Mouse (Mus musculus): ENCODE measurements around the gene Rps12-ps3.

Rps12-ps3 gene

GRCm38 (mm10) chr19:59350273-59350903, 28.3 kb downstream of the Rps12-ps3 start:
- no peak for ATAC-seq (ENCODE audit: insufficient number of reproducible peaks, low FRiP score, low TSS enrichment)

- no peak for ATAC-seq (ENCODE audit: insufficient number of reproducible peaks, low FRiP score, low TSS enrichment)
Observed at GRCm38 (mm10) chr19:59351151-59351889, 29.2 kb downstream of the Rps12-ps3 start.

- ATAC-seq (ENCODE audit: insufficient number of reproducible peaks, low FRiP score, low TSS enrichment) = no peak
Observed at GRCm38 (mm10) chr19:59352760-59353159, 30.7 kb downstream of the Rps12-ps3 start.

- no peak for ATAC-seq (ENCODE audit: insufficient number of reproducible peaks, low FRiP score, low TSS enrichment)
Observed at GRCm38 (mm10) chr19:59354906-59355305, 32.8 kb downstream of the Rps12-ps3 start.

GRCm38 (mm10) chr19:59356388-59356787, 34.3 kb downstream of the Rps12-ps3 start:
- ATAC-seq (ENCODE audit: insufficient number of reproducible peaks, low FRiP score, low TSS enrichment) = no peak

GRCm38 (mm10) chr19:59356843-59357595, 34.9 kb downstream of the Rps12-ps3 start:
- ATAC-seq (ENCODE audit: insufficient number of reproducible peaks, low FRiP score, low TSS enrichment) = no peak

GRCm38 (mm10) chr19:59357878-59358277, 35.8 kb downstream of the Rps12-ps3 start:
- ATAC-seq (ENCODE audit: insufficient number of reproducible peaks, low FRiP score, low TSS enrichment) = no peak

GRCm38 (mm10) chr19:59359202-59359601, 37.1 kb downstream of the Rps12-ps3 start:
- no peak for ATAC-seq (ENCODE audit: insufficient number of reproducible peaks, low FRiP score, low TSS enrichment)

GRCm38 (mm10) chr19:59360486-59360896, 38.4 kb downstream of the Rps12-ps3 start:
- no peak for ATAC-seq (ENCODE audit: insufficient number of reproducible peaks, low FRiP score, low TSS enrichment)

- no peak for ATAC-seq (ENCODE audit: insufficient number of reproducible peaks, low FRiP score, low TSS enrichment)
Observed at GRCm38 (mm10) chr19:59362646-59363045, 40.6 kb downstream of the Rps12-ps3 start.

- ATAC-seq (ENCODE audit: insufficient number of reproducible peaks, low FRiP score, low TSS enrichment) = no peak
Observed at GRCm38 (mm10) chr19:59363666-59364065, 41.6 kb downstream of the Rps12-ps3 start.

GRCm38 (mm10) chr19:59366724-59367123, 44.6 kb downstream of the Rps12-ps3 start:
- no peak for ATAC-seq (ENCODE audit: insufficient number of reproducible peaks, low FRiP score, low TSS enrichment)

GRCm38 (mm10) chr19:59367892-59368291, 45.8 kb downstream of the Rps12-ps3 start:
- no peak for ATAC-seq (ENCODE audit: insufficient number of reproducible peaks, low FRiP score, low TSS enrichment)

GRCm38 (mm10) chr19:59371016-59371415, 48.9 kb downstream of the Rps12-ps3 start:
- no peak for ATAC-seq (ENCODE audit: insufficient number of reproducible peaks, low FRiP score, low TSS enrichment)

Data from cerebellum, adult (tissue).